Mouse (Mus musculus) CH12.LX (cell line): ENCODE measurements around the gene Rogdi. TPM values are rescaled to one million over a fixed set of nuclear protein-coding genes. Genes with fewer than 3 reads are reported as not detected.

ENCODE experiments used
- DNase-seq: peaks from one replicate; pipeline ENCODE4 v3.0.0-alpha.2; 2013; ENCODE audit errors: extremely low read depth
- H3K27ac ChIP-seq: 2 replicates; pipeline ENCODE4 v1.5.1; 2012; ENCODE audit warnings: low read depth, mild to moderate bottlenecking, control low read depth, moderate library complexity; ENCODE audit not compliant: insufficient read depth
- H3K27me3 ChIP-seq: replicated peaks from 2 replicates; pipeline ENCODE3; 2012; ENCODE audit warnings: inconsistent platforms
- H3K36me3 ChIP-seq, 2 experiments: replicated peaks in 1 of 2; 2 replicates each; pipeline versions ENCODE3 to v1.6.1; 2012; ENCODE audit warnings: inconsistent platforms in 1 of 2, low read length in 1 of 2, mild to moderate bottlenecking in 1 of 2, mixed read lengths in 1 of 2, moderate library complexity in 1 of 2; ENCODE audit not compliant: control insufficient read depth in 1 of 2, insufficient read depth in 1 of 2
- H3K4me1 ChIP-seq, 2 experiments: 2 replicates each; pipeline ENCODE4 v1.6.1; 2012; ENCODE audit warnings: inconsistent platforms in 1 of 2, moderate library complexity in 1 of 2; ENCODE audit not compliant: insufficient read depth in 2 of 2, control insufficient read depth in 1 of 2
- H3K4me2 ChIP-seq: 2 replicates; pipeline ENCODE4 v1.6.1; 2012; ENCODE audit warnings: low read depth, mild to moderate bottlenecking, control low read depth; ENCODE audit not compliant: poor library complexity, insufficient read depth, severe bottlenecking
- H3K4me3 ChIP-seq, 3 experiments: fragments of 150-350 bp in 1 of 3; sonication (generic) in 1 of 3; replicated peaks in 1 of 3; 2 replicates each; pipeline versions ENCODE3 to v1.5.1; 2011 to 2012; ENCODE audit warnings: low read depth in 2 of 3, low read length in 2 of 3, mild to moderate bottlenecking in 2 of 3, moderate library complexity in 2 of 3, control low read depth in 1 of 3, improper control_type of control experiment in 1 of 3, inconsistent platforms in 1 of 3, mixed read lengths in 1 of 3; ENCODE audit not compliant: poor library complexity in 1 of 3
- H3K79me2 ChIP-seq: replicated peaks from 2 replicates; pipeline ENCODE4 v1.6.1; 2012; ENCODE audit warnings: mild to moderate bottlenecking, moderate library complexity; ENCODE audit not compliant: control insufficient read depth, poor library complexity, insufficient read depth, severe bottlenecking; ENCODE audit errors: extremely low read depth
- H3K9ac ChIP-seq: 2 replicates; pipeline ENCODE4 v1.6.1; 2012; ENCODE audit warnings: low read depth, mild to moderate bottlenecking, control low read depth, moderate library complexity; ENCODE audit not compliant: insufficient read depth
- H3K9me3 ChIP-seq: replicated peaks from 2 replicates; pipeline ENCODE3; 2012; ENCODE audit warnings: low read length, inconsistent platforms, mixed read lengths
- CHD1 ChIP-seq: IDR thresholded peaks from 2 replicates; pipeline ENCODE4 v1.6.1; 2012; ENCODE audit warnings: low read depth, low read length, improper control_type of control experiment, inconsistent platforms
- CTCF ChIP-seq, 2 experiments: IDR thresholded peaks in 1 of 2; conservative IDR thresholded peaks in 1 of 2; 2 replicates each; pipeline ENCODE4 v1.5.1; 2011 to 2012; ENCODE audit warnings: low read depth in 2 of 2, low read length in 2 of 2, improper control_type of control experiment in 1 of 2, inconsistent platforms in 1 of 2, mild to moderate bottlenecking in 1 of 2, moderate library complexity in 1 of 2
- EP300 ChIP-seq: IDR thresholded peaks from 2 replicates; pipeline ENCODE4 v1.6.1; 2011; ENCODE audit warnings: low read length, improper control_type of control experiment
- ETS1 ChIP-seq: conservative IDR thresholded peaks from 2 replicates; pipeline ENCODE4 v1.6.1; 2012; ENCODE audit warnings: low read depth, mild to moderate bottlenecking, inconsistent platforms, low read length, improper control_type of control experiment, moderate library complexity
- GABPA ChIP-seq: IDR thresholded peaks from 2 replicates; pipeline ENCODE4 v1.6.1; 2012; ENCODE audit warnings: low read depth, low read length, improper control_type of control experiment, inconsistent platforms; ENCODE audit not compliant: insufficient replicate concordance
- IRF4 ChIP-seq: IDR thresholded peaks from 2 replicates; pipeline ENCODE4 v1.6.1; 2014; ENCODE audit warnings: low read depth, mild to moderate bottlenecking, inconsistent platforms, low read length, improper control_type of control experiment
- JUND ChIP-seq: conservative IDR thresholded peaks from 2 replicates; pipeline ENCODE4 v1.6.1; 2011; ENCODE audit warnings: low read depth, low read length, improper control_type of control experiment
- KAT2A ChIP-seq: IDR thresholded peaks from 2 replicates; pipeline ENCODE4 v1.6.1; 2012; ENCODE audit warnings: low read length, improper control_type of control experiment, inconsistent platforms; ENCODE audit not compliant: insufficient replicate concordance
- MAX ChIP-seq: IDR thresholded peaks from 2 replicates; pipeline ENCODE4 v1.6.1; 2011; ENCODE audit warnings: low read length, improper control_type of control experiment
- MYC ChIP-seq: IDR thresholded peaks from 2 replicates; pipeline ENCODE4 v1.6.1; 2011; ENCODE audit warnings: low read depth, mild to moderate bottlenecking, improper control_type of control experiment, low read length
- NRF1 ChIP-seq: IDR thresholded peaks from 2 replicates; pipeline ENCODE4 v1.6.1; 2014; ENCODE audit warnings: low read depth, mild to moderate bottlenecking, inconsistent platforms, low read length, improper control_type of control experiment, moderate library complexity
- RAD21 ChIP-seq: IDR thresholded peaks from 2 replicates; pipeline ENCODE4 v1.6.1; 2011; ENCODE audit warnings: low read depth, mild to moderate bottlenecking, low read length, improper control_type of control experiment, moderate library complexity
- SIN3A ChIP-seq: IDR thresholded peaks from 2 replicates; pipeline ENCODE4 v1.6.1; 2012; ENCODE audit warnings: low read length, improper control_type of control experiment, inconsistent platforms
- SMC3 ChIP-seq: IDR thresholded peaks from 2 replicates; pipeline ENCODE4 v1.6.1; 2011; ENCODE audit warnings: low read depth, low read length, improper control_type of control experiment
- TBP ChIP-seq: conservative IDR thresholded peaks from 2 replicates; pipeline ENCODE4 v1.6.1; 2011; ENCODE audit warnings: low read depth, low read length, improper control_type of control experiment
- TCF12 ChIP-seq: IDR thresholded peaks from 2 replicates; pipeline ENCODE4 v1.6.1; 2014; ENCODE audit warnings: low read depth, mild to moderate bottlenecking, inconsistent platforms, low read length, improper control_type of control experiment
- USF1 ChIP-seq: IDR thresholded peaks from 2 replicates; pipeline ENCODE4 v1.6.1; 2014; ENCODE audit warnings: low read depth, mild to moderate bottlenecking, inconsistent platforms, low read length, improper control_type of control experiment
- USF2 ChIP-seq: conservative IDR thresholded peaks from 2 replicates; pipeline ENCODE4 v1.6.1; 2011; ENCODE audit warnings: low read depth, low read length, improper control_type of control experiment
- ZC3H11A ChIP-seq: IDR thresholded peaks from 2 replicates; pipeline ENCODE4 v1.6.1; 2012; ENCODE audit warnings: low read depth, mild to moderate bottlenecking, inconsistent platforms, low read length, improper control_type of control experiment
- ZMIZ1 ChIP-seq: IDR thresholded peaks from 2 replicates; pipeline ENCODE4 v1.6.1; 2012; ENCODE audit warnings: low read depth, mild to moderate bottlenecking, inconsistent platforms, low read length, improper control_type of control experiment
- ZNF384 ChIP-seq: IDR thresholded peaks from 2 replicates; pipeline ENCODE4 v1.6.1; 2012; ENCODE audit warnings: low read depth, low read length, improper control_type of control experiment, inconsistent platforms
- dilution Hi-C: fragments of 300-500 bp; cut with MboI; formaldehyde crosslinking; loops from 2 replicates; pipeline ENCODE4 v1.14.3; 2020; ENCODE audit warnings: low sequenced_read_pairs; ENCODE audit not compliant: extremely low pct_unique_long_range_greater_than_20kb, extremely low pct_ligation_motif_present
- in situ Hi-C: fragments of 300-500 bp; cut with MboI; formaldehyde crosslinking; loops from 3 replicates; pipeline ENCODE4 v1.14.3; 2019; ENCODE audit warnings: low sequenced_read_pairs, low pct_ligation_motif_present, low pct_unique_long_range_greater_than_20kb, mixed read lengths
- polyA plus RNA-seq: library from polyadenylated mRNA; unstranded; fragments of >175 nt; gene quantifications from 2 replicates; pipeline ENCODE4 v1.2.1, GENCODE M21; 2012; ENCODE audit warnings: low read depth; ENCODE audit not compliant: insufficient read length
- total RNA-seq, 2 experiments: library from RNA; depleted of rRNA; stranded (reverse); fragments of 300-350 nt in 1 of 2; fragments of >200 nt in 1 of 2; gene quantifications; 2 replicates each; pipeline ENCODE4 v1.2.3; 2012 to 2014

Gene Rogdi
- total and polyA plus RNA-seq, 3 experiments, result 25.1 to 121 (median 33.4) TPM

GRCm38 (mm10) chr16:4984717-4985116 lies 28.6 kb downstream of the Rogdi start:
- no peak overlapping the region for H3K9ac ChIP-seq
- in situ Hi-C loops, result loop anchor here (5.0 kb wide), 1 partner anchor 158 kb away; no protein-coding TSS in a partner anchor
- H3K4me2 ChIP-seq, result no peak overlapping the region
- H3K27ac ChIP-seq, result no peak overlapping the region
- no peaks in the 10 kb centered on the region for H3K79me2 ChIP-seq
- dilution Hi-C loops, result no loop called here
- H3K4me3 ChIP-seq, result no peak overlapping the region
- TF ChIP-seq ZMIZ1, result no peak
- TF ChIP-seq USF1, result no peak
- TF ChIP-seq TBP, result no peak
- no peak for TF ChIP-seq JUND
- TF ChIP-seq SIN3A, result no peak
- TF ChIP-seq CHD1, result no peak
- TF ChIP-seq USF2, result no peak
- TF ChIP-seq IRF4, result no peak
- TF ChIP-seq NRF1, result no peak
- no peak for TF ChIP-seq ETS1
- TF ChIP-seq ZC3H11A, result no peak
- peaks cover 3% of the 10 kb centered on the region for H3K9me3 ChIP-seq
- H3K27me3 ChIP-seq, result no peaks in the 10 kb centered on the region
- H3K4me1 ChIP-seq, result peaks cover 0 to 17% of the 10 kb centered on the region in 2 experiments; a peak in 2 of 4 replicates
- DNase-seq, result no peak
- H3K36me3 ChIP-seq, result no peaks in the 10 kb centered on the region

GRCm38 (mm10) chr16:4979755-4980380 lies 33.5 kb downstream of the Rogdi start:
- H3K79me2 ChIP-seq, result no peaks in the 10 kb centered on the region
- peak; percentile 73 for DNase-seq
- in situ Hi-C loops, result no loop called here
- dilution Hi-C loops, result no loop called here
- H3K36me3 ChIP-seq, result no peaks in the 10 kb centered on the region
- no peak overlapping the region for H3K4me3 ChIP-seq
- TF ChIP-seq ZC3H11A (peak; percentile 23; the same call in 1 of the 2 replicates), RAD21 (peak; percentile 69), EP300 (no peak), TCF12 (no peak), ETS1 (no peak), ZNF384 (peak; percentile 87), USF2 (no peak), CTCF (conservative IDR thresholded peaks at IDR 0.05 in 1 of 2, IDR thresholded peaks at IDR 0.05 in 1 of 2; ENCODE audit: low read depth in 2 of 2, low read length in 2 of 2) (peak; percentile 60 to 88), NRF1 (no peak), GABPA (no peak), SIN3A (peak; percentile 30; the same call in 1 of the 2 replicates), SMC3 (peak; percentile 91), TBP (no peak), JUND (no peak), KAT2A (0 out of 2 replicates have a peak, but pooled peaks have one; percentile 25), MAX (peak; percentile 60), MYC (0 out of 2 replicates have a peak, but pooled peaks have one; percentile 50), IRF4 (peak; percentile 46; the same call in 1 of the 2 replicates)
- H3K4me1 ChIP-seq, result peaks cover 0 to 6% of the 10 kb centered on the region in 2 experiments; a peak in 1 of 4 replicates
- H3K4me2 ChIP-seq, result no peak overlapping the region
- H3K9ac ChIP-seq, result no peak overlapping the region
- H3K9me3 ChIP-seq, result no peaks in the 10 kb centered on the region
- no peak overlapping the region for H3K27ac ChIP-seq
- no peaks in the 10 kb centered on the region for H3K27me3 ChIP-seq
